Mouse (Mus musculus) hindlimb bud, embryonic 11.5 days (tissue): ENCODE results near the gene Tmprss11c.
"Not testable (repeated sequence)": the region's sequence is repeated elsewhere in the genome, so short reads cannot be mapped to it uniquely, and the experiment has no call there.

ENCODE experiments used
- DNase-seq: peaks from one replicate; pipeline ENCODE4 v3.0.0-alpha.2; 2012; ENCODE audit warnings: low read depth, low spot score; ENCODE audit errors: extremely low spot score

The Tmprss11c gene

GRCm38 (mm10) chr5:86289208-86289607, at the start of gene Tmprss11c:
Tmprss11c (minus strand) TSS chr5:86289308.
- DNase-seq, result no peak

DNA sequence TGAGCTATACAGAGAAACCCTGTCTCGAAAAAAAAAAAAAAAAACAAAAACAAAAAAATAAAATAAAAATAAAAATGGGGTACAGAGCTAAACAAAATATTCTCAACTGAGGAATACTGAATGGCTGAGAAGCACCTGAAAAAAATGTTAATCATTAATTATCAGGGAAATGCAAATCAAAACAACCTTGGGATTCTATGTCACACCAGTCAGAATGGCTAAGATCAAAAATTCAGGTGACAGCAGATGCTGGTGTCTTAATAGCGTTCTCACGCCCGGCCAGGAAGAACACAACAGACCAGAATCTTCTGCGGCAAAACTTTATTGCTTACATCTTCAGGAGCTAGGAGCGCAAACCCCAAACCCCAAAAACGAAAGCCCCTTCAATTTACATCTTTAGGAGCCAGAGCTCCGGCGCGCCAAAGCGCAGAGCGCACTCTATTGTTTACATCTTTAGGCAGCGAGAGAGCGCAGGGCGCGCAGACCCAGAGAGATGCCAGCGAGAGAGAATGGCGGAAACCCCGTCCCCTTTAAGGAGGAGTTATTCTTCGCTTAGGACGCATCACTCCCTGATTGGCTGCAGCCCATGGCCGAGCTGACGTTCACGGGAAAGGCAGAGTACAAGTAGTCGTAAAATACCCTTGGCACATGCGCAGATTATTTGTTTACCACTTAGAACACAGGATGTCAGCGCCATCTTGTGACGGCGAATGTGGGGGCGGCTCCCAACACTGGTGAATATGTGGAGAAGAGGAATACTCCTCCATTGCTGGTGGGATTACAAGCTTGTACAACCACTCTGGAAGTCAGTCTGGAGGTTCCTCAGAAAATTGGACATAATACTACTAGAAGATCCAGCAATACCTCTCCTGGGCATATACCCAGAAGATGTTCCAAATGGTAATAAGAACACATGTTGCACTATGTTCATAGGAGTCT, 29.2 kb upstream of the Tmprss11c start:
- not testable (repeated sequence) for DNase-seq

DNA sequence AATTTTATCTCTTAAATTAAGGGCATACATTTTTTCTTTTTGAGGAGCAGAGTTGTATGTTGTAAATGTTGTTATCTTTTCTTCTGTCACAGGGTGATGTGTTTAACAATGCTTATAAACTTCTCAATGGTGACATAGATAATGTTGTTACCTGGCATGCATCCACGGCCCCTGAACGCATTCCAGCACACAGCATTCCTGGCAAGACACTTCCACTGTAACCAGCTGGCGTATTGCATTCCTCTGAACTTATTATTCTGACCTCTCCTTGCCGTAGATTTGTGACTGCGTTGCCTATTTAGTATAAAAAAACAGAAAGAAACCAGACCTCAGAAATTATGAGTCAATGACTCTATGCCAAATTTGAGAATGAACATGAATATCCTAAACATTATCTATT, 17.0 kb upstream of the Tmprss11c start:
- no peak for DNase-seq

DNA sequence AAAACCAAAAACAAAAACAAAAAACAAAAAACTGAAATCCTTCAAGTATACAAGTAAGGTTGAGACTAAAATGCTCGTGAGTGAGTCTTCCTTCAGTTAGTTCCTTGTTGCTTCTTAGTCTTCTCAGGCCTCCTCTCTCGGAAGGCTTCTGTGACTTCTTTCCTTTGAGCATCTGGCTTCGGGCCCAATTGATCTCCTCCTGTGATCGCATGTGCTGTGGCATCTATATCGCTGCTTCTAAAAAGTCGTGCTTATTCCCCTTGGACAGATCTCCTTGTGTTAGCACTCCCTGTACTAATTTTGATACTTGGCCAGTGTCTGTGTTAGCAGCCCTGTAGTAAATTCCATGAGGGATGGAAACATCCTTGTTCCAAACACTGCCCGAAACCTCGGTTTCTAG, 14.8 kb upstream of the Tmprss11c start:
- no peak for DNase-seq

- DNase-seq, result no peak
These were observed 42.5 kb downstream of the Tmprss11c start for GRCm38 (mm10) chr5:86246559-86246958.

GRCm38 (mm10) chr5:86244880-86245279, 44.2 kb downstream of the Tmprss11c start:
- no peak for DNase-seq

- DNase-seq, result no peak
These were observed 44.8 kb downstream of the Tmprss11c start for GRCm38 (mm10) chr5:86244275-86244674.

- no peak for DNase-seq
These were observed 61.8 kb downstream of the Tmprss11c start for GRCm38 (mm10) chr5:86227156-86227853.

- no peak for DNase-seq
These were observed 91.3 kb downstream of the Tmprss11c start, which contains the start of gene Gnrhr for GRCm38 (mm10) chr5:86197801-86198200. Gnrhr (minus strand) TSS chr5:86197901.

- DNase-seq, result peak; percentile 22
These were observed 97.8 kb downstream of the Tmprss11c start for GRCm38 (mm10) chr5:86191356-86191755.

DNA sequence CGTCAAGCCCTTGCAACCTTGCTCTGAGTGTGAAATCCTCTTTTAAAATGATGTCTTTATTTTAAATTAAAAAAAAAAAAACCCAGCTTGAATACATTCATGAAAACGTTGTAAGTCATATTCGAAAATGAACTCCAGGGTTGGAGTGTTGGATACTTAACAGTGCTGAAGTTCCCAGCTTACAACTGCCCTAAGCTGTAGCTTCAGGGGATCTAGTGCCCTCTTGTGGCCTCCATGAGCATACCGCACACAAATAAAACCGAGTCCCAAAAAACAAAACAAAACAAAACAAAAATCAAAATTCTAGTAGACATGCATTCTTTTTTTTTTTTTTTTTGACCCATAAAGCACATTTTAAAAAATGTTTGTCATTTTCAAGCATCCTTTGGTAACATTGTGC, 98.3 kb downstream of the Tmprss11c start:
- DNase-seq, result no peak

GRCm38 (mm10) chr5:86190290-86190689, 98.8 kb downstream of the Tmprss11c start:
- no peak for DNase-seq

- no peak for DNase-seq
These were observed 101.7 kb downstream of the Tmprss11c start for GRCm38 (mm10) chr5:86187441-86187840.
